ENCODE assay signal across 24 mouse cellular contexts in genomic region chr7:138429916-138430315, GRCm38 (mm10). TPM values are rescaled to one million over a fixed set of nuclear protein-coding genes. Genes with fewer than 3 reads are reported as not detected.
A peak's percentile ranks its signal among the peaks of the same experiment; 100 is the strongest.
DNase-seq lines count a peak whose midpoint lies in the region; ATAC-seq and TF ChIP-seq lines count a peak whose summit lies in the region.
"Had no signal": no experiment of that assay in that cellular context is flagged by ENCODE, and none has a peak within 500 bp of the region (broad histone marks: within the 10 kb centered on the region; RNA-seq: fewer than 3 reads in every experiment).

No protein-coding gene starts in this region.

- no peak overlapping the region for H3K27ac ChIP-seq in hindbrain, embryonic 11.5 days (ENCODE audit: low read depth, low read length)
- no peak overlapping the region for H3K27ac ChIP-seq in hindbrain, embryonic 14.5 days
- no peak overlapping the region for H3K27ac ChIP-seq in ES-E14 (ENCODE audit: insufficient read depth, low read depth, low read length, poor library complexity, severe bottlenecking)
- H3K27ac ChIP-seq: hindbrain, embryonic 15.5 days; limb, embryonic 15.5 days; midbrain, embryonic 15.5 days had no signal

- no peak overlapping the region for H3K4me3 ChIP-seq in hindbrain, embryonic 11.5 days (ENCODE audit: low read depth, low read length)
- no peak overlapping the region for H3K4me3 ChIP-seq in hindbrain, embryonic 14.5 days (replicated peaks; ENCODE audit: low read length)
- H3K4me3 ChIP-seq in ES-E14 (ENCODE audit: insufficient read depth in 1 of 2, low read depth in 1 of 2, low read length in 2 of 2, poor library complexity in 1 of 2, severe bottlenecking in 1 of 2): no peak overlapping the region
- H3K4me3 ChIP-seq: erythroblast, embryonic 14.5 days; hindbrain, embryonic 15.5 days; limb, embryonic 15.5 days; midbrain, embryonic 15.5 days had no signal

- H3K27me3 ChIP-seq in hindbrain, embryonic 11.5 days (ENCODE audit: control insufficient read depth, insufficient read depth, low read length): no peaks in the 10 kb centered on the region
- H3K27me3 ChIP-seq in hindbrain, embryonic 14.5 days (ENCODE audit: control insufficient read depth, insufficient read depth, low read length): no peaks in the 10 kb centered on the region
- H3K27me3 ChIP-seq: hindbrain, embryonic 15.5 days; limb, embryonic 15.5 days; midbrain, embryonic 15.5 days had no signal

- no peak overlapping the region for H3K9ac ChIP-seq in hindbrain, embryonic 11.5 days (ENCODE audit: low read depth, low read length)
- H3K9ac ChIP-seq in hindbrain, embryonic 14.5 days: no peak overlapping the region
- H3K9ac ChIP-seq in ES-E14 (ENCODE audit: insufficient read depth, low read depth, low read length, poor library complexity, severe bottlenecking): no peak overlapping the region
- H3K9ac ChIP-seq: hindbrain, embryonic 15.5 days; limb, embryonic 15.5 days; midbrain, embryonic 15.5 days had no signal

- H3K9me3 ChIP-seq in hindbrain, embryonic 11.5 days (ENCODE audit: control insufficient read depth, low read length): no peaks in the 10 kb centered on the region
- no peaks in the 10 kb centered on the region for H3K9me3 ChIP-seq in hindbrain, embryonic 14.5 days (ENCODE audit: control insufficient read depth, low read length)
- no peaks in the 10 kb centered on the region for H3K9me3 ChIP-seq in ES-E14 (ENCODE audit: control insufficient read depth, insufficient read depth, low read depth, low read length)
- H3K9me3 ChIP-seq: hindbrain, embryonic 15.5 days; limb, embryonic 15.5 days; midbrain, embryonic 15.5 days had no signal

- no peak for ATAC-seq in hindbrain, embryonic 11.5 days (ENCODE audit: low FRiP score)
- no peak for ATAC-seq in hindbrain, embryonic 14.5 days (ENCODE audit: low FRiP score)
- ATAC-seq in inflammation-experienced regulatory T-cells, adult 6 months: no peak
- ATAC-seq: forebrain, embryonic 14.5 days; intestine, postnatal 0 days; midbrain, embryonic 15.5 days had no signal

- no peak overlapping the region for H3K4me2 ChIP-seq in hindbrain, embryonic 11.5 days (replicated peaks; ENCODE audit: low read depth, low read length)
- H3K4me2 ChIP-seq in hindbrain, embryonic 14.5 days (replicated peaks): no peak overlapping the region
- H3K4me2 ChIP-seq: hindbrain, embryonic 15.5 days; limb, embryonic 15.5 days; midbrain, embryonic 15.5 days had no signal

- 61% methylated on average over 7 of the region's 7 CpGs for WGBS in hindbrain, embryonic 11.5 days
- 63% methylated on average over 7 of the region's 7 CpGs for WGBS in hindbrain, embryonic 14.5 days

- peak; percentile 51 for DNase-seq in hindbrain, embryonic 11.5 days (ENCODE audit: low spot score)
- no peak for DNase-seq in hindbrain, embryonic 14.5 days (ENCODE audit: low spot score)
- peak; percentile 34 for DNase-seq in ES-E14 (ENCODE audit: low read depth, low spot score)
- DNase-seq in embryo, embryonic 11 days: peak; percentile 72
- DNase-seq in hindlimb bud, embryonic 11.5 days (ENCODE audit: extremely low spot score, low read depth, low spot score): peak; percentile 37
- no peak for DNase-seq in adrenal gland, postnatal 25 days
- DNase-seq in heart, postnatal 25 days (ENCODE audit: low spot score): no peak
- DNase-seq: cerebellum, adult 9-10 months; gastrocnemius, postnatal 25 days; kidney, postnatal 14 days; lung, postnatal 10 days; right cerebral cortex, adult 18-20 months; thymus, postnatal 25 days had no signal

- no peaks in the 10 kb centered on the region for H3K4me1 ChIP-seq in hindbrain, embryonic 11.5 days (replicated peaks; ENCODE audit: control insufficient read depth, insufficient read depth, low read length)
- no peaks in the 10 kb centered on the region for H3K4me1 ChIP-seq in hindbrain, embryonic 14.5 days (replicated peaks; ENCODE audit: control insufficient read depth, insufficient read depth, low read length)
- no peaks in the 10 kb centered on the region for H3K4me1 ChIP-seq in ES-E14 (ENCODE audit: control insufficient read depth in 2 of 2, insufficient read depth in 2 of 2, low read length in 2 of 2, poor library complexity in 1 of 2)
- H3K4me1 ChIP-seq: hindbrain, embryonic 15.5 days; midbrain, embryonic 15.5 days had no signal

- H3K36me3 ChIP-seq in hindbrain, embryonic 11.5 days (ENCODE audit: control insufficient read depth, insufficient read depth, low read length): no peaks in the 10 kb centered on the region
- H3K36me3 ChIP-seq in hindbrain, embryonic 14.5 days (replicated peaks; ENCODE audit: control insufficient read depth, insufficient read depth): no peaks in the 10 kb centered on the region
- no peaks in the 10 kb centered on the region for H3K36me3 ChIP-seq in ES-E14 (ENCODE audit: control insufficient read depth, insufficient read depth, low read length, poor library complexity, severe bottlenecking)
- H3K36me3 ChIP-seq: hindbrain, embryonic 15.5 days; limb, embryonic 15.5 days; midbrain, embryonic 15.5 days had no signal

- in situ Hi-C loops in ES-E14 (cut with MboI; ENCODE audit: low sequenced_read_pairs in 2 of 2, unreplicated experiment in 2 of 2): no loop called here

- intact Hi-C loops in heart, postnatal 25 days (cut with DNase I): loop anchor here (5.0 kb wide), 1 partner anchor 953 kb away; no protein-coding TSS in a partner anchor

TF ChIP-seq in ES-E14, 5 proteins besides CTCF, POLR2A, EP300 and RAD21:
- TF ChIP-seq HCFC1 (IDR thresholded peaks at IDR 0.05; ENCODE audit: borderline replicate concordance, insufficient read depth, low read length) (no peak), ZC3H11A (IDR thresholded peaks at IDR 0.05; ENCODE audit: borderline replicate concordance, low read depth, low read length) (no peak), ZNF384 (IDR thresholded peaks at IDR 0.05; ENCODE audit: low read depth, low read length) (no peak), CHD2 (IDR thresholded peaks at IDR 0.05; ENCODE audit: low read depth, low read length) (no peak)

RNA-seq across cellular contexts. Expression of gene Tcerg1l, which starts 32.4 kb away (rescaled TPM):
- polyA plus RNA-seq in hindbrain, embryonic 11.5 days (2014; fragmentation: Nextera tagmentation; extraction: Ambion mirVana): 4.3 and 4.5 TPM in 2 replicates
- polyA plus RNA-seq in hindbrain, embryonic 14.5 days (2014; fragmentation: Nextera tagmentation; extraction: Ambion mirVana): 39.7 and 41.0 TPM in 2 replicates
- total RNA-seq in ES-E14 (2012; rRNA removed): 0.58 and 1.1 TPM in 2 replicates
- 0.30 TPM in 1 of 2 replicates, not detected in the other for total RNA-seq in adrenal gland, postnatal 25 days (2021)
- not detected for polyA plus RNA-seq in inflammation-experienced regulatory T-cells, adult 6 months (2017; shearing (Covaris generic))
- total RNA-seq in heart, postnatal 25 days (2021): not detected
- total RNA-seq: gastrocnemius, postnatal 25 days; heart, adult 8-10 months; megakaryocyte, adult 5-6 weeks; neutrophil, adult 5-6 weeks had no signal
- polyA plus RNA-seq: erythroblast, embryonic 14.5 days; liver, embryonic 16.5 days had no signal

Comparison
In these comparisons a context has a peak if more than half of its experiments do, and no peak if none do; other contexts are left out.
1. DNase-seq: peak in hindbrain, embryonic 11.5 days (single experiment), ES-E14 (single experiment), embryo, embryonic 11 days (single experiment) and hindlimb bud, embryonic 11.5 days (single experiment); none in hindbrain, embryonic 14.5 days (single experiment), adrenal gland, postnatal 25 days (single experiment) and heart, postnatal 25 days (single experiment).